Mouse (Mus musculus) A20 (cell line): Measurements from ENCODE around the gene Hist2h3c1.
"Not testable (repeated sequence)": the region's sequence is repeated elsewhere in the genome, so short reads cannot be mapped to it uniquely, and the experiment has no call there.

Experiments used
- DNase-seq: peaks from one replicate; pipeline ENCODE4 v3.0.0-alpha.2; 2011; ENCODE audit warnings: low read depth, low spot score

Hist2h3c1 gene

DNA sequence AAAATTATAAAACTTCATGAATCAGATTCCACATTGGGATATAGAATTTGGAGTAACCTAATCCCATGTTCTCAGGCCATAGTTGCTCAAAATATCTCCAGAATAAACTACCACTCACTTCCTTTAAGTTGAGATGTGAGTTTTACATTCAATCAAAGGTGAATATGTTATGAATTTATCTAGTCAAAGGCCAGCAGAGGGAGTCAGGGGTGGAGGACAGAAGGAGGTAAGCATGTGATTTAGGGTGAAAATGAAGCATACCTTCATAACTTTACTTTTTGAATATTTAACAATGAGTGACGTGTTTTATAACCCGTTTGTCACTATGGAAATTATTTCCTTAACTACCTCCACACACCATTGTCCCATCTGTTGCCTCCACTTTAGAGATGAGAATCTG lies 11.6 kb upstream of the Hist2h3c1 start:
- peak; percentile 32 for DNase-seq

DNA sequence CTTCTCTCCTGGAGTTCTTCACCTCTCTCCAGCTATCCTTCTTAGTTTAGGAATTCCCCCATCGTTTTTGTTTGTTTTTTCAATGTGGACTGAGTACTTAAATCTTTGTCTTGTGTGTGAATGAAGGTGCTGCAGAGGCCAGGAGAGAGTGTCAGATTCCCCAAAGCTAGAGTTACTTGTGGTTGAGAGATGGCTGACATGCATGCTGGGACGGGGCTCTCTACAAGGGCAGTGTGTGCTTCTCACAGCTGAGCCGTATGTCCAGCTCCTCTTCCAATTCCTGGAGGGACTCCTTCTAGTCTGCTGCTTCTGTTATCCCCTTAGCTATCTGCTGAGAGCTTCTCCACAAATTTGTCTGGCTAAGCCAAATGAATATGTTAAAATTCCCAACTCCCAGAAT lies 10.6 kb upstream of the Hist2h3c1 start:
- DNase-seq, result no peak

DNA sequence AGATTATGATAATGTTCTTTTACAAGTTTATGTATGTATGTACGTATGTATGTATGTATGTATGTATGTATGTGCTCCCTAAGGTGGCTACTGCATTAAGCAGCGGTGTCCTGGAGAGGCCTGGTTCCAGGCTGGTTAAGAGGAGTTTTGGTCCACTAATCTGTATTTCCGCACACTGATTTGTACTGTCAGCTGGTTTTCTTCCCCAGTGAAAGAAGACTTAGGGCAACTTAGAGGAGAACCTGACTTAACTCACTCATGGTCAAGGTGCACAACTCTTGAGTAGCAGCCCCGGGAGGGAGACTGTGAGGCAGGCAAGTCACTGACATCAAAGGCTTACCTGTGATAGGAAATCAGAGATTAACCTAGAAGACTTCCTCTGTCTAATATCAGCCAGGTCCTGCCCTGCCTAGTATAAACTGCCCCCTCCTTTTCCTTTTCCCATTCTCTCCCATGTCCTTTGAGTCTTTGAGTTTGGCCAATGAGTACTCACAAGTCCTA lies 9.6 kb upstream of the Hist2h3c1 start:
- peak; percentile 37 for DNase-seq

DNA sequence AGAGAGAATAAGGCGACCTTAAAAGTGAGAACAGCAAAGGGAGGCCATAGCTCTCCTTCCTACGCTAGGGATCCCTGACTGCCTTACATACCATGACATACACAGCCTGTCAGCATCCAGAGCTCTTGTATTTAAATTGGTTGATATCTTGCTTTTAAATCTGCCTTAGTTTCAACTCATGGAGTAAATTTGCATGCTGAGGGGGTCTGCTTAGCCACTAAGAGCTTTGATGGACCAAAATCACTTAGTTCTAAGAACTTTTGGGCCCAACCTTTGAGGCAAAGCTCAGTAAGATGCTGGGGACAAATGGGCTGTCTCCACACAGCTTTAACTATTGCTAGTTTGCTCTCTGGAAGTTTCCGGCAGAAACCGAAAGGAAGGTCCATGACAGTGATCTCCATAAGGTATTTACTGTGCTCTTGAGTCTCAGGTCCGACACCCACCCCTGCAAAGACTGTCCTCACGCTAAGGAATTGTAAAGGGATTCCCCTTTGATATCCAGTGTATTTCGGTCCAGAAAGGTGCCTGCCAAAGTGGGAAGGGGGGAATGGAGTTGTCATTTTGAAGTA lies 9.1 kb upstream of the Hist2h3c1 start:
- peak; percentile 48 for DNase-seq

DNA sequence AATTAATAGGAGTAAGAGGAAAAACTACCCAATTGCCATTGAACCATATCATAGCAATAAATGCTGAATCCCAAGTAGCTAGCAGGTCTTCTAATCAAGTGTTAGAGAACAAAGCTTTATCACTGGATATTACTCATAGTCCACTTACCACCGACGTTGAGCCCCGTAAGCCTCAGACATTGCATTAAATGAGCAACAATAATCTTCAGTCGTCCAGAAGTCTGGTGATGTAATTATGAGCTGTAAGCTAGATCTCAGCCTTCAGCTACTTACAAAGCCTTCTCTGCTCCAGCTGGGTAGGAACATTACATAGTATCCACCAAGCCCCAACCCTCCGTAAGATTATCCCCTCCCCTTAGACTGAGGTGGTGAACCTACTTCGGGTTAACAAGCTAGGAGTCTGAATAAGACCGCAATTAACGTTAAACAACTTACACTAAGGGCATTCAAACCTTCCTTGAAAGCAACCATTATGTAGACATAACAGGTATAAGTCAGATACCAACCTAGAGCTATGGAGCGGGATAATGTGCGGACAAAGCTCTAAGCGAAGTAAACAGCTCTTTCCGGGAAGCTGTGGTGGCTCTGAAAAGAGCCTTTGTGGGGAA lies 8.5 kb upstream of the Hist2h3c1 start:
- peak; percentile 72 for DNase-seq

DNA sequence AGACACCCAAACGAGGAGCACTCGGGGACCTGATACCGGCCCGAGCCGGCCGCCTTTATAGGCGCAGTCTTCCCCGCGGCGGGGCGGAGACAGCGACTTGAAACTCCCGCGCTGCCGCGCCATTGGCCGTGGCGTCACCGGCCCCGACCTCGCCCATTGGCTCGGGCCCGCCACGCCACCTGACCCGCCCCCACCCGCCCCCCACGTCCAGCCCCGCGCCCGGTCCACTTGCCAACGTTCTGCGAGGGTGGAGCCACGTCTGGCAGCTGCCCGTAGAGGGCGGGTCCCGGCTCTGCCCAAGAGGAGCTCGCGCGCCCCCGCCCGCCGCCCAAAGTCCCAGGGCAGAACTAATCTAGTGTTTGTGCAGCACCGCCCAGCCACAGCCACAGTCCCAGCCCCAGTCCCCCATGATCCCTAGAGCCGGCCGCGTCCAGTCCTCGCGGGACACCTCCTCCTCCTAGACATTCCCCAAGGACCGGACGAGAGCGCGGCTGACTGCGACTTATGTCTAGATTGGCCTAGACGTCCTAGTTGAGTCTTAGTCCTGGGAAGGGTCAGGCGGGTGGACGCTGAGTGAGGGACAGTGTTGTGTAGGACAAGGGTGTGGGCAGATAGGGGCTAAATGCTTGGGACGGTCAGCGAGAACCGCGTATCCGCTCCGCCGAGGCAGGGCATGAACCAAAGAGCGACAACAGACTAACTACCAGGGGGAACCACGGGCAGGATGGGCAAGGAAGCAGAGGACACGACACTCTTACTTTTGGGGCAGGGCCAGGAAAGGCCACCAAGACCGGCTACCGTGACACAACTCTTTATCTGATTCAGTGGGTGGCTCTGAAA lies 7.3 kb upstream of the Hist2h3c1 start, which contains the start of gene Hist2h3c2:
TSS of gene Hist2h3c2 (minus strand) at position 174 of the 840 bp plus-strand sequence.
- DNase-seq, result not testable (repeated sequence)

DNA sequence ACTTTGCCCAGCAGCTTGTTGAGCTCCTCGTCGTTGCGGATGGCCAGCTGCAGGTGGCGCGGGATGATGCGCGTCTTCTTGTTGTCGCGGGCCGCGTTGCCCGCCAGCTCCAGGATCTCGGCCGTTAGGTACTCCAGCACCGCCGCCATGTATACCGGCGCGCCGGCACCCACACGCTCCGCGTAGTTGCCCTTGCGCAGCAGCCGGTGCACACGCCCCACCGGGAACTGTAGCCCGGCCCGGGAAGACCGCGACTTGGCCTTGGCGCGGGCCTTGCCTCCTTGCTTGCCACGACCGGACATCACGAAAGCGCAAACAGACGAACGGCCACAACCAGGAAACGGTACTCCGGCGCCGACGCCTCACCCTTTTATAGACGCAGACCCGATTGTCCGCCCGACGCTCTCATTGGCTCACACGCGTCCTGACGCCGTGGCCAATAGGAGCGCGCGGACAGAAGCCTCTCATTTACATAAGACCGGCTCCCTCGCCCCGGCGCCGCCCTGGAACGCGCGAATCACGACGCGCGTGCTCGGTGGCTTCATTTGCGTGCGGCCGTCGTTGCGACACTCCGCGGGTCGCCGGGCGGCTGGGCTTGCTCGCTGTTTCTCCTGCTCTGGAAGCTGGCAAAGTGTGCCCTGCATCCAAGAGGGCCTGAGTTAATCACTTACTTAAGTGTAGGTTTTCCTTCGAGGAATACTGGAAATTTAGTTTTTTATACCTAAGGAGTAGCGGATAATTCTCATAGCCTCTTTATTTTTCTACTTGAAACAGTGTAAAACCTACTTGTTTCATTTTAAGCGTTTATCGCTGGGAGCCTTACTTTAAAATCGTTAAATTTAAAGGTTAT lies 6.3 kb upstream of the Hist2h3c1 start, which contains the start of gene Hist2h2aa2:
TSS of gene Hist2h2aa2 (minus strand) at position 328 of the 850 bp plus-strand sequence.
- peak; percentile 75 for DNase-seq

DNA sequence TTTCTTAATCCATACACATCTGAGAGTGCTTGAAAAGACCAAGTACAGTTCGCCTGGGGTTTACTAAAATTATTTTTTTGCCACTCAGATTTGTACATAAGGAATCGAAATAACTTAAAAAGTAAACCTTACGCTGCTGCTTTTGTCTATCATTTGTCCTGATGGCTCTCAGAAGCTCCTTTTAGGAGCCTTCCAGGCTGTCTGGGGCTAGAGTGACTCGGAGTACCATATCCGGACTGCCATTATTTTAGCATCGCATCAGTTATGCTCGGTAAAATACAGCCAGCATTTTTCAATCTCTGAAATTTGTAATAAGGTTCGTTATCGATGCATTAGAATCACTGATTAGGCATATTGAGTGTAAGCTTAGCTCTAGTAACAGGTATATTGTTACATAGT lies 5.7 kb upstream of the Hist2h3c1 start:
- DNase-seq, result no peak

DNA sequence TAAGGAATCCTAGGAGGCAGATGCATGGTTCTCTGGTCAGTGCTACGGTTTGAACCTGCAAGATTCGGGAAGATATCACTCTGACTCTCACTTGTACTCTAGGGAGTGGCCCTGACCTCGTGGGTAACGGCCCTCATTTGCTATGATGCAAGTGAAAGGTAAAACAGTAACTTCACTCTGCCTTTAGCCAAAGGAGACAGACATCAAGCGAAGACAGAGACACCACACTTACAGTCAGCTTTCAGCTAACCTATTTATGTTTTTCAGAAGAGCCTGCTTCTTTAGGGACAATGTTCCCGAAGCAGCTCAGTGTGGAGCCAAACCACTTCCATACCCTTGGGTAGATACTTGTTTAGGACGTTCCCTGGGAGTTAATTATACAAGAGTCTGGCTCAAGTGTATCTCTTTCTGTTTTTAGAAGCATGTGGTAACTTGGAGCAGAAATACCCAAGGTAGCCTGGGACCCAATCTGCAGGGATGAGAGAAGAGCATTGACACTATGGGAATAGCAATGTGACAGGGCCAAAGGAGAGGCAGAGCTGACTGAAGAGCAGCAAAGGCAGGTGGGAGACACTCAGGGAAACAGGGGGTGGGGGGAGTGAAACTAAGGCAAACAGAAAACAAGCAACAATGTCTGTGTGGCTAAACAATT lies 2.4 kb upstream of the Hist2h3c1 start:
- DNase-seq, result peak; percentile 55

DNA sequence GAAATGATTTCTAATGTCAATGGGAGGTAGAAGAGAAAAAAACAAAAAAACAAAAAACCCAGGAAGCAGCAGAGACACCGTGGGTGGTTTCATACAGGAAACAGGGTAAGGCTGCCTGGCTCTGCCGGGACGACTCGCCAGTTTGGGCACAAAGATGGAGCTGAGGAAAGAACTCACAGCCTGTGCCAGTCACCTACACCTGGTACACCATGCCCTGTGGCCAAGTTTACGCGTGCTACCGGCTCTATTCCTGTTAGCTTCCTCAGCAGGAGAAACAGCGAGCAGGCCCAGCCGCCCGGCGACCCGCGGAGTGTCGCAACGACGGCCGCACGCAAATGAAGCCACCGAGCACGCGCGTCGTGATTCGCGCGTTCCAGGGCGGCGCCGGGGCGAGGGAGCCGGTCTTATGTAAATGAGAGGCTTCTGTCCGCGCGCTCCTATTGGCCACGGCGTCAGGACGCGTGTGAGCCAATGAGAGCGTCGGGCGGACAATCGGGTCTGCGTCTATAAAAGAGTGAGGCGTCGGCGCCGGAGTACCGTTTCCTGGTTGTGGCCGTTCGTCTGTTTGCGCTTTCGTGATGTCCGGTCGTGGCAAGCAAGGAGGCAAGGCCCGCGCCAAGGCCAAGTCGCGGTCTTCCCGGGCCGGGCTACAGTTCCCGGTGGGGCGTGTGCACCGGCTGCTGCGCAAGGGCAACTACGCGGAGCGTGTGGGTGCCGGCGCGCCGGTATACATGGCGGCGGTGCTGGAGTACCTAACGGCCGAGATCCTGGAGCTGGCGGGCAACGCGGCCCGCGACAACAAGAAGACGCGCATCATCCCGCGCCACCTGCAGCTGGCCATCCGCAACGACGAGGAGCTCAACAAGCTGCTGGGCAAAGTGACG lies 1.2 kb upstream of the Hist2h3c1 start, which contains the start of gene Hist2h2aa1:
TSS of gene Hist2h2aa1 (plus strand) at position 495 of the 884 bp plus-strand sequence.
- peak; percentile 93 for DNase-seq

DNA sequence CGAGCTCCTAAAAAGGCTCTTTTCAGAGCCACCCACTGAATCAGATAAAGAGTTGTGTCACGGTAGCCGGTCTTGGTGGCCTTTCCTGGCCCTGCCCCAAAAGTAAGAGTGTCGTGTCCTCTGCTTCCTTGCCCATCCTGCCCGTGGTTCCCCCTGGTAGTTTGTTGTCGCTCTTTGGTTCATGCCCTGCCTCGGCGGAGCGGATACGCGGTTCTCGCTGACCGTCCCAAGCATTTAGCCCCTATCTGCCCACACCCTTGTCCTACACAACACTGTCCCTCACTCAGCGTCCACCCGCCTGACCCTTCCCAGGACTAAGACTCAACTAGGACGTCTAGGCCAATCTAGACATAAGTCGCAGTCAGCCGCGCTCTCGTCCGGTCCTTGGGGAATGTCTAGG lies 467 bp upstream of the Hist2h3c1 start:
- not testable (repeated sequence) for DNase-seq

DNA sequence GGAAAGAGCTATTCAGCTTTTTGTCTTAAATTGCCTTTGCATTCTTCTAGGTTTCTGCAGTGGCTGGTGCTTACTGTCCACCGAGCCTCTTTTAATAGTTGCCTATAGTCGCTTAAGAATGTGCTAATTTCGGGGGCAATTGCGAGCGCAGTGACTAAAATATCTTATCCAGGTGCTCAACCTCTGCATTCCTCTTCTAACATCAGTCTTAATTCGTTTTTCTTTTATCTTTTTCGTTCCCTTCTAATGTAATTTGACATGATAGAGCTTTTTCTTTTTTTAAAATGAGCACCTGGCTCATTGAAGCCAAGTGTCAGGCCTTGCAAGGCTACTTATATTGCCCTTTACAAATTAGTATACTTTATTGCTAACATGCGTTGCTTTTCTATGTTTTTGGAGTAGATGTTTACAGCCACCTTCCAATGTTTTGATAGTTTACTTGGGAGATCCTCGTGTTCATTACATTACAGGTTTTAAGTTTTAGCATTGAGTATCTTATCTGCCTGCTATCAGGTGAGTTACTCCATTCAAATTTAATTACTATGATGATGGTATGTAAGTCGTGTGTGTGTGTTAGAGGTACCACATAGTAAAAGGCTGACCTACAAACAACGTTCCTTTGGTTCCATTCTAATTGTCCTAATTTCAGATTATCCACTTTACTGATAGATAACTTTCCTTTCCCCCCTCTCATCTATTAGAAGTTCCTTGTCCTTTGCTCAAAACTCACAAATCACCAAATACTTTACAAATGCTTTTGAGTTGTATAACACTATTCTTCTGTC lies 1.1 kb downstream of the Hist2h3c1 start:
- peak; percentile 65 for DNase-seq

DNA sequence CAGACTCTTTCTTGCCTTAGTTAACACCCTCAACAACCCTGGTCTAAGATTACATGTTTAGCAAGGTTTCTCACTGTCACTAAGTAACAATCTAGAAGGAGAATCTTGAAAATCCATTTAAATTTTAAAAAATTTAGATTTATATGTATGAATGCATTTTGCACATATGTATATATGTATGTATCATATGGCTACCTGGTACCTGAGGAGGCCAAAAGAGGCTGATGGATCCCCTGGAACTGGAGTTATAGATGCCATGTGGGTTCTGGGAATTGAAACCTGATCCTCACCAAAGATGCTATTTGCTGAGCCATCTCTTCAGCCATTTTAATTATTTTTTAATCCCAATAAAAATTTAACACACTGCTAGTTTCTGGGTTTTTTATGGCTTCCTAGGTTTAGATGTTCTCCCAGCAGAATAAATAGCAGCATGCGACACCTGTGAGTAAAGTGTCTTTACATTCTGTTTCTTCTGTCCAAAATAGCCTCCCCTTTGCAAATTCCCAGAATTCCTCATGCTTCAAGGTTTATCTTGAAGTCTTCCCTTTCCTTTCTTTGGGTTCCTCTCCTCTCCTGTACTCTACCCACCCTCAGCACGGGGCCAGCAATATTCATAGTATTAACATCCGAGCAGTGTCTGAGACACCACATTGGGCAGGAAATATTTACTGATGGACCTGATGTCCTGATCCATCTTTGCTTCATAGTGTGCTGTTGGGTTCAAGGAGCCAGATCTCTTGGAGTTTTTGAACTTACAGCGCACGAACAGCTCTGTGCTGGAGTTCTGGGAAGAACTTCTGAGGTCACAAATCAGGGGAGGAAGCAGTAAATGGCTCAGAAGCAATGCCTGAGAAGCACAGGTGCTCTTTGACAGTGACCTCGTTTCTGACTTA lies 1.9 kb downstream of the Hist2h3c1 start:
- DNase-seq, result peak; percentile 32

DNA sequence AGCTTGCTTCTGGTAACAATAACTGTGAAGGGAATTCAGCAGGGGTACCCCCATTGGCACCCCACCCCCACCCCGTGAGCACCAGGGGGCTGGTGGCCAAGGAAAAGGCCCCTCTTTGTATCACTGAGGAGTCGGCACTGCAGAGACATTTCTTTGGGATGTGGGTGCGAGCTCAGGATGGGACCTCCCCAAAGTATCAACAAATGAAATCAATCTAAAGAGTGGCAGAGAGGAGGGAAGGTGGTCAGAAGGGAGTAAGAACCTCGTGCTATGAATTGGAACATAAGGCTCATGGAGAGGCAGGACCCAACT lies 2.5 kb downstream of the Hist2h3c1 start:
- no peak for DNase-seq

DNA sequence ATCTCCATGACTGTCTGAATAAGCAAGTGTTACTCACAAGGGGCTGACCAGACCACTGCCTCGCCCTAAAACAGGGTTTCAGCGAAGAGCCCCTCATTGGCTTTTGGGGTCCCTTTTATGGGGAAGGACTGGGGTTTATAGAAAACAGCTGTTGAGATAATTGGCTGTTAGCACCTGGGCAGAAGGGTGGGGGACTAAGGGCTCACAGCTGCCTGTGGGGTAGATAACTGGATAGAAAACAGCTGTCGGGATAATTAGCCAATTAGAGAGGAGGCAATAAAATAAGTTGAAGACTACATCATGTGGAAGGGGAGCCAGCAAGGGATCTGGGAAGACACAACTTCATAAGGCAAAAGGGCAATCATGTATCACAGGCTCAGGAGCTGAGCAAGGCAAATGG lies 4.4 kb downstream of the Hist2h3c1 start:
- peak; percentile 26 for DNase-seq

DNA sequence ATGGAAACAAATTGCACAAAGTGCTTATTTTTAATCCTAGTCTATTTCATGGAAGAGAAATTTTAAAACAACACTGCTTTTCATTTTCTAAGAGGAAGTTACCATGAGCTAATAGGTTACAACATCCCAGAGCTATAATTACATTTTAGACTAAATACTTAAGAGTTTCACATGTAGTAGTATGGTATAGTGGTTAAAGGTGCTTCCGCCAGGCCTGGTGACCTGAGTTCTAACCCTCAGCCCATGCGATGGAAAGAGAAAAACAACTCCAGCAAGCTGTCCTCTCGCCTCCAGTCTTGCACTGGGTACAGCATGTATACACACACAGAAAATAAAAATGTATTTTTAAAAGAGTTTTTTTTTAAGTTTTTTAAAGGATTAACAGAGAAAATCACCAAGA lies 5.3 kb downstream of the Hist2h3c1 start:
- no peak for DNase-seq

DNA sequence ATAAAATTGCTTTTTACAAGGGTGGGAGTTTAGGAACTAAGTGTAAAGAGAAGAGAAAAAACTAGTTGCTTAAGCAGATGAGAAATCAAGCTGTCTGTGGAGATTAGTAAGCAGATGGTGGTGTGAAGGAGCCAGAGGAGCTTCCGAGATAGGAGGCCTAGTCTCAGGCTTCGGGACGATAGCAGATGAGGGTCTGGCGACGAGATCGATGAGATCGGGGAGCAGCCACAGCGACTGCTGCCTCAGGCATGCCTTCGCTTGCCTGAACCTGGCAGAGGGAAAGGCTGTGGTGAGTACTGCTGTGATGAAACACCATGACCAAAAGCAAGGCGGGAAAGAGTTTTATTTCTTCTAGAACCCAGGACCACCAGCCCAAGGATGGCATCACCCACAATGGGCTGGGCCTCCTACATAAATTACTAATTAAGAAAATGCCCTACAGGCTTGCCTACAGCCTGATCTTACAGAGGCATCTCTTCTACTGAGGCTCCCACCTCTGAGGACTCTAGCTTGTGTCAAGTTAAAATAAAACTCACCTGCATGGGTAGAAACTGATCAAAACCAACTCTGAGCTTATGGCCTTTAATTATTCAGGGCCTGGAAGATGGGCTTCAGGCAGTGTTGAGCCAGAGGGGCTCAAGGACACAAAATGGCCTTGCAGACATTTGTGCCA lies 8.3 kb downstream of the Hist2h3c1 start:
- no peak for DNase-seq
